Mouse (Mus musculus) olfactory bulb, adult 2 months (tissue): ENCODE results near the gene Slc4a5.

ENCODE experiments used
- CTCF ChIP-seq: fragments of 200-500 bp; IDR thresholded peaks from 2 replicates; pipeline ENCODE4 v1.5.1; 2012; ENCODE audit warnings: low read depth, mild to moderate bottlenecking, low read length, moderate library complexity; ENCODE audit not compliant: insufficient read depth
- POLR2A ChIP-seq: fragments of 200-500 bp; IDR thresholded peaks from 2 replicates; pipeline ENCODE4 v1.6.1; 2012; ENCODE audit warnings: mild to moderate bottlenecking, low read depth, low read length, moderate library complexity; ENCODE audit not compliant: insufficient read depth

GRCm38 (mm10) chr6:83315293-83315692 lies 95.7 kb downstream of the Slc4a5 start:
- TF ChIP-seq CTCF = no peak
- no peak for TF ChIP-seq POLR2A
